Mouse (Mus musculus): ENCODE results near the gene Slc25a33.

Gene Slc25a33

GRCm38 (mm10) chr4:149702210-149702979 lies 71.7 kb downstream of the Slc25a33 start, which contains the start of gene Pik3cd:
Gene Pik3cd, minus strand, starts transcription at chr4:149702571.
- in situ Hi-C loops (cut with MboI; ENCODE audit: unreplicated experiment in 2 of 2), result no loop called here

DNA sequence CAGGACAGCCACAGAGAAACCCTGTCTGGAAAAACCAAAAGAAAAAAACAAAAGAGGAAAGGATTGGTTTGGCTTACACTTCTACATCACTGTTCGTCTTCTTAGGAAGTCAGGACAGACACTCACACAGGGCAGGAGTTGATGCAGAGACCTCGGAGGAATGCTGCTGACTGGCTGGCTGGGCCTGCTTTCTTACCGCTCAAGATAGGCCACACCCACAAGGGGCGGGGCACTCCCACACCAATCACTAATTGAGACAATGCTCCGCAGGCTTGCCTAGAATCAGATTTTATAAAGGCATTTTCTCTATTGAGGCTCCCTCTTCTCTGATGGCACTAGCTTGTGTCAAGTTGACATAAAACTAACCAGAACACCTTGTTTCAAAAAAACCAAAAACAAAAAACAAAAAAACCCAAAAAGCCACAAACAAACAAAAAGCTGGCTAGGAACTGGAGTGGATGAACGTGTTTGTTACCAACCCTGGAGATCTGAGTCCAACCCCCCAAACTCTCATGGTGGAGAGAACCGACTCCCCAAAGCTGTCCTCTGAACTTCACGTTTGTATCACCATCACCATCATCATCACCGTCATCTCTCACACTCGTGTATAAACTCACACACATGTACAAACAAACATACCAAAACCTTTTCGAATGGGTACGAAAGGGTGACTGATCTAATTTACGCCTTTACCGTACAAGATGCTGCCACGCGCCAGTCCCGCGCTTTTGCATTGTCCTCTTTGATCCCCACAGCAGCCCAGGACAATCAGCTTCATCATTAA lies 72.5 kb downstream of the Slc25a33 start:
- in situ Hi-C loops (cut with MboI; ENCODE audit: unreplicated experiment in 2 of 2), result no loop called here

DNA sequence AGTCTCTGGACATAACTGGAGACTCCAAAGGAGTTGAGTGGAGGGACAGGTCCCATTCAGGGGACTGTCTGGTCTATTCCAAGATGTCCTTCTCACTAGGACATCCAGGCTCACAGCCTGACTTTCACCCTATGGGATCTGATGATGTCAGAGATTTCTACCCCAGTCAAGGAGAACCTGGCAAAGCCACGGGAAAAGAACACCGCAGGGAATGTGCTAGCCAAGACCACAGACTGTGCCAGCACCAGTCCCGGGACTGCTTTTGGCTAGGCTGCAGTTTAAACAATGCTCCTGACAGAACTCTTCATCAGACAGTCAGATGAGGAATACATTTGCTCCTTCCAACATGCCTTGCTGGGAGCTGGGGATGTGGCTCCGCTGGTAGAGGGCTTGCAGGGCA lies 74.1 kb downstream of the Slc25a33 start:
- in situ Hi-C loops (cut with MboI; ENCODE audit: unreplicated experiment in 2 of 2), result no loop called here

GRCm38 (mm10) chr4:149698197-149698821 lies 75.8 kb downstream of the Slc25a33 start:
- in situ Hi-C loops (cut with MboI; ENCODE audit: unreplicated experiment in 2 of 2), result no loop called here

- in situ Hi-C loops (cut with MboI; ENCODE audit: unreplicated experiment in 2 of 2), result no loop called here
Measured at GRCm38 (mm10) chr4:149697506-149698196, 76.4 kb downstream of the Slc25a33 start.

DNA sequence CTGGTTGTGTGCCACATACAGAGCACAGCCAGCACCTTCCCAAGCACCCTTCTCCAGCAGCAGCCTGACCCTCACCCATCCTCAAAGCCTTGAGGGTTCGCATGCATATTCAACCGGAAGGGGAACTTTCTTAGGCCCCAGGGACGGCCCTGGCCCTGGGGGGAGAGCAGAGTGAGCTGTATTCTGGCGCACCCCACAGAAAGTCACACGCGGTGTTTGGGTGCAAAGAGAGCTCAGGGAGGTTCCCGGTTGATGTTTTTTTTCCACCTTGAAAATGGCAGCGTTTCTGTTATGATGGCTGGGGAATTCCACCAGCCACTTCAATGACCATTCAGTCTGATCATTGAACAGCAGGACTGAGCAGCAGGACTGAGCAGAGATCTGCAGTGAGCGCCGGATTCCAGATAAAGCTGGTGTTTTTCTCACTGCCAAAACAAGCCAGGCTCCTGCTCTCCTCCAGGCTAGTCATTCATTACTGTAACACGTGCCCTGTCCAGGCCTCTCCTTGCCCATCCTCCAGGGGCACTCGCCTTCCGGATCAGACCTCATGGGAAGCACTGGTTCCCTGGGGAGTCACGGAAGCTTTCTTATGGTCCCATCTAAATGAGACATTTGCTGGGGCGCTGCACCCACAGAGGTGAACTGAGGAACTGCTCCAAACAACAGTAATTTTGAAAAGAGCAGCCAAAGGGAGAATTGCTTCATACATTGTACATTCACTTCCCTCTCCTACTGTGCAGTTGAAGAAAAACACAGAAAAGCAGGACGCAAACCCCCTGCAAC lies 77.7 kb downstream of the Slc25a33 start:
- in situ Hi-C loops (cut with MboI; ENCODE audit: unreplicated experiment in 2 of 2), result no loop called here
